Mouse (Mus musculus): ENCODE measurements around the gene Slc10a1. TPM values are rescaled to one million over a fixed set of nuclear protein-coding genes. Genes with fewer than 3 reads are reported as not detected.

Gene Slc10a1
- total RNA-seq, 2 experiments from 2014 or later: not detected

DNA sequence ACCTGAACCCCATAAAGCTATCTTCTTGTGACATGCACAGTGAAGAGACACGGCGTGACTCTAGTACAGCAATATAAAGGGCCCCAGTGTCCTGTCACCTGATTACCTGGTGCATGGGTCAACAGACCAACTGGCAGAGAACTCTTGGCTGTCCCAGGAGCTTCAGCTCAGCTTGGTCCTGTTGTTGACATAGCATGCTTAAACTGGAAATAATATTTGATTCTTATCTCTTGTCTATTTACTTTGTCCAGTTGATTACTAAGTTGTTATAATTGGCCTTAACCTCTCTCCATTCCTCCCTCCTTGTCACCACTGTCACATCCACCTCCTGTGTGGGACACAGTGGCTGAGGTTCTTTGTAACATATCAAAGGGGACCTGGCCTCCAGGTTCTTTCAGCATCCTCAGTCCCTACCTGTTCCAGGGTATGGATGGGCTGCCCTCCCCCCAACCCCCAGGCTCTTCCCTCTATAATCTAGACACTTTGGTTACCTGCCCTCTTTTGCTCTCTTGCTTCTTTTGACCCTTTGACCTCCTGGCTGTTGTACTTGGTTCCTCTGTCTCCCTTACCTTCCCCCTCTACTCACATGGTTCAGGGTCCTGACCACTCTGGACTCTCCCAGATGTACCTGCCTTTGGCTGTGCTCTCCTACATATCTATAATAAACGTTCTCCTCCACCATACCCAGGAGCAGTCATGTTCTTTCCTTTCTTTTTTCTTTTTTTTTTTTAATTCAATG lies 36.9 kb downstream of the Slc10a1 start:
- ATAC-seq (replicated peaks; ENCODE audit: poor library complexity, severe bottlenecking): no peak

DNA sequence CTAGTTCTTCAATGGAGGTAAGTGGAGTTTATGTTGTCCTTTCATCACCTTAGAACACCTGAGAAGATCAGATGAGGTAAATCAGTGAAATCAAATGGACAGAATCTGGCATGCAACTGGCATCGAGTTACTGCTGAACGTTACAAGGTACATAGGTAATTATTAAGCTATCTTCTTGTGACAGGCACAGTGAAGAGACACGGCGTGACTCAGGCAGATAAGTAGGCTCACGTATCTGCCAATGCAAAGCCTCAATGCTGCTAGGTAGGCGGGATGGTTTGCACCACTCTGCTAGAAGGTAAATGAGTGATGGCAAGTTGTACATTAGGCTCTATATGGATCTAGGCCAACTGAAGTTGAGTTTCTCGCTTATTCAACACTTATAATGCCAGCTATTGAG lies 38.4 kb downstream of the Slc10a1 start:
- ATAC-seq (replicated peaks; ENCODE audit: poor library complexity, severe bottlenecking): no peak

DNA sequence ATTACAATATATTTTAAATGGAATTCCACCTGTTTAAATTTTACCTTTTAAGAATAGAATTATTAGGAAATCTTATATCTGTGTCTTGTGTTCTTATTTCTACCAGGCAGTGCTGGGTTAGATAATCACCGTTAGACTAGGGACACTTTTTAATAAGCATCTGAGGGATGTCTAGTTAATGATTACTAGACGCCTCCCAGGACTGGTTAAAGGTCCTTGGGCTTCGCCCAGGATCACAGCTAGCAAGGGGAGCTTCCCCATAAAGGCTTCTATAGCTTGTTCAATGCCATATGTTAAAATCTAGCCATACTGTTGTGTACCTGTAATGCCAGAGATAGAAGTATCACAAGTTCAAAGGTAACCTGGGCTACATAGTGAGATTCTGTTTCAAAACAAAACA lies 39.6 kb downstream of the Slc10a1 start:
- no peak for ATAC-seq (replicated peaks; ENCODE audit: poor library complexity, severe bottlenecking)

DNA sequence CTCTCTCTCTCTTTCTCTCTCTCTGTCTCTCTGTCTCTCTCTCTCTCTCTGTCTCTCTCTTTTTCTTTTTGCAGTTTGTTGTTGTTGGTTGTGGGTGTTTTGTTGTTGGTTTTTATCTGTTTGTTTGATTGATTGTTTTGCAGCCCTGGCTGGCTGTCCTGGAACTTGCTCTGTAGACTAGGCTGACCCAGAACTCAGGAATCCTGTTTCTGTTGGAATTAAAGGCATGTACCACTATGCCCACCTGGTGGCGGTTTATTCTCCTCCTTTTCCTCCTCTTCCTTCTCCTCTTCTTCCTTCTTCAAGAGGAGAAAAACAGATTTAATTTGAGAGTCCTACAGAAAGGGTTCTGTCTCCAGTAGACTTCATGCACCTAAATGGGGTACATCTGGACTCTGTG lies 41.0 kb downstream of the Slc10a1 start:
- ATAC-seq (replicated peaks; ENCODE audit: poor library complexity, severe bottlenecking): no peak

DNA sequence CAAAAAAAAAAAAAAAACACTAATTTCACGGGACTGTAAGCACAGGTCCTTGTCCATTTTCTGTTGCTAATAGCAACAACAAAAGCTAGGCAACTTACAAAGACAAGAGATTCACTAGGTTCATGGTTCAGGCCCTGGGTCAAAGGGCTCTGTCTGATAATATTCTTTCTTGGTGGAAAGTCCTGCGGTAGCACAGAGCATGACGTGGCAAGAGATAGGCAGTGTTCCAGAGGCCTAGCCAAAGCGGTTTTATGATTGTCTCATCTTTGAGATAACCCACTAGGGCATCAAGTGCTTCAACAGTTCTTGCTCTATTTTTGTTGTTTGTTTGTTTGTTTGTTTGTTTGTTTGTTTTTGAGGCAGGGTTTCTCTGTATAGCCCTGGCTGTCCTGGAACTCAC lies 42.0 kb downstream of the Slc10a1 start:
- no peak for ATAC-seq (replicated peaks; ENCODE audit: poor library complexity, severe bottlenecking)

DNA sequence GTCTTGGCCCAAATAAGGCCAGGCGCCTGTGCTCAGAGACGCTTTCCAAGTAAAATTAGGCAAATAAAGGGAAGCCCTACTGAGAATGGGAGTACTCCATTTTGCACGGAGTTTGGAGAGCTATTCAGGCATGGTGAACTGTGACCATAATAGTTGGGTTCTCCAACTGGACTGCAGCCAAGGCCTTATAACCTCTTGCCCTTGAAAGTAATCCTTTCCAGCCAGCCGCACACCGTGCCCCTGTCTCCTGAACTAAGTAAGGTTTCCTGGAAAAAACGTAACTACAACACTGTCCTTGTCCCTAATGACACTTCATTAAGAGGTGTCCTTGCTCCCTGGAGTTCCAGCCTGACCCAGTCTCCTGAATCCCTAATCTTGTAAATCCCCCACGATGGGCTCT lies 42.6 kb downstream of the Slc10a1 start:
- ATAC-seq (replicated peaks; ENCODE audit: poor library complexity, severe bottlenecking): no peak

DNA sequence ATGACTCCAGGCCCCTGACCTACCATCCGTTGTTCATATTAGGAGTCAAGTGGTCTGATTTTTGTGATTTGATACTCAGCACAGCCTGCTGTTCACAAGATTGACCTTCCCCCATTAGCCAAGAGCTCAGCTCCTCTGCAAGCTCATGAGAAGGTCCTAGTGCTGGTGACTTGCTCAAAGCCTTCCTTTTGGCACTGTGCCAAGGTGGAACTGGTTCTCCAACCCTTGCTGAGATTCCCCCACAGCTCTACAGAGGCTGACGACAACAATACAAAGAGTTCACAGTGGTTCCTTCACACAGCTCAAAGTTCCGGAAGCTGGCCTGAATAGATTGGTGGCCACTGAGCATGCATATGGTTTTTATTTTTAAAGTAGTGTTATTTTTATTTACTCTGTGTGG lies 44.3 kb downstream of the Slc10a1 start:
- ATAC-seq (replicated peaks; ENCODE audit: poor library complexity, severe bottlenecking): no peak

DNA sequence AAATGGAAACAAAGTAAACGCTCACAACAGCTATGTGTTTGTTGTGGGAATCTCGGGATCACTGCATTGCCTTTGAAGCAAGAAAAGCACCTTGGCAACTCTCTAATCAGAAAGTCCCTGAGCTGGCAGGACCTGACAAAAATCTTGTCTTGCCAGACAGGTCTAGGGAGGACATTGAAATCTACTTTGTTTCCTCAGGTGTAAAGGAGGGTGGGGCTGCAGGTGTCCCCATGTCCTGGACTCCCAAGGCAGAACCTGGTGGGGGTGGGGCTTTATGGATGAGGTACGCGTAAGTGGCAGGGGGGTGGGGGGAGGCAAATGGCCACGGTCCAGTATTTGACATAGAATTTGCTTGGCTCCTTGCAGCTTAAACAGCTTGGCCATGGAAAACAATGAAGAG lies 44.9 kb downstream of the Slc10a1 start:
- ATAC-seq (replicated peaks; ENCODE audit: poor library complexity, severe bottlenecking): no peak

DNA sequence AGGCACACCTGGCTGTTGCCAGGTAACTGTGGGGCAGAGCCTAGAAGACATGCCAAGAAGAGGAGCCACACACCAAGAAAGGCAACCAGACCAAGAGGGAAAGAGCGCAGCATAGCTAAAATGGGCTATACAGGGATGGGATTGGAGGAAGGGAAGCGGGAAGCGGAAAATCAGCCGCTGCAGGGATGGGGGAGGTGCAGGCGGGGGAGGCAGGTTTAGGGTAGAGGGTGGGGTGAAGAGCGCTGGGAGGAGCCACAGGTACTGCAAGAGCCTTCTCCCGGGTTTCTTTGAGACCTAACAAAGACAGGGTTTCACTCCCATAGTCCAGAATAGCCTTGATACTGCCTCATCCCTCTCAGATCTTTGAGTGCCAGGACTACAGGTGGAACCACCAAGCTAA lies 45.6 kb downstream of the Slc10a1 start:
- ATAC-seq (replicated peaks; ENCODE audit: poor library complexity, severe bottlenecking): no peak

DNA sequence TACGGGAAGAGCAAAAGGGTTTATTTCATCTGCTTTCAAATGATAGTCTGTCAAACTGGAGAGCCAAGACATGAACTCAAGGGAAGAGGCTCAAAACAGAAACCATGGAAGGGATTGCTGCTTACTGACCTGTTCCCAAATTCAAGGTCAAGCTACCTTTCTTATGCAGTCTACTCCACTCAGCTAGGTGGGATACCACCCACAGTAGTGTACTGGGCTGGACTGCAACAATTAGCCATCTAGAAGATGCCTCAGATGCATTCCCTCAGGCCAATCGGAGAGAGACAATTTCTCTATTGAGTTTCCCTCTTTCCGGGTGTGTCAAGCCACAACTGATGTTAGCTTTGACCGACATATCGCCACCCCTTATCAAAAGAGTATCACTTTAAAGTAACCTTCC lies 47.2 kb downstream of the Slc10a1 start:
- ATAC-seq (replicated peaks; ENCODE audit: poor library complexity, severe bottlenecking): no peak

DNA sequence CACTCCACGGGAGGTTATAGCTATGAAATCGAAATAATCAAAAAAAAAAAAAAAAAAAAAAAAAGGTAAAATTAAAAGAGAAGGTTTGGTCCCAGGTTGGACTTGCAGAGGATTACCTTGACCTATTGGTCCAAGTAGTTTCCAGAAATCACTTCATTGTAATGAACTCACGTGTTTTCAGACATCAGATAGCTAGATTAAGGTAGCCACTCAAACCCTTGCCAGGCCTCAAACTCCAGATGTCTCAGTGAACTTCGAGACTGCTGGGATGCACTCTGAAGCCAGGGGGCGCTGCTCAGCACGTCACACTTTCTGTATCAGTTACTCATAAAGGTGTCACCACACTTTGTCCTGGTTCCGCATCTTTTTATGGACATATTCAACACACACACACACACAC lies 50.7 kb downstream of the Slc10a1 start:
- peak; percentile 62 for ATAC-seq (replicated peaks; ENCODE audit: poor library complexity, severe bottlenecking)

DNA sequence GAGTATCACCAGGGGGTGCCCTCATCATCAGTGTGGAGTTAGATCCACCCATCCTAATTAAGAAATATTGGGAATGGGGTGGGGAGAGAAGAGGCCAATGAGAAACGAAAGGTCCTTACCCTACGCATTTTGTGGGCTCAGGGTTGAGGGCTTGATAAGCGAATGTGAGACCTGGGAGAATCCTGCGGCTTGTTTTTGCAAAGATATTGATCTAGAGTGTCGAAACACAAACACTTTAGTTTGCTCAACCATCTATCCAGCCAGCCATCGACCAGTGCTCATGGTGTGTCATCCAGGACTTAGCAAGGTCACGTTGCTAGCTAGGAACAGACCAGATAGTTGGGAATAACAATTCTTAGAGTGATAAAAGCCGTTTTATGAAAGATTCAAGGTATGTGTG lies 58.9 kb downstream of the Slc10a1 start:
- no peak for ATAC-seq (replicated peaks; ENCODE audit: poor library complexity, severe bottlenecking)

Other genes with a start within 250 kb of the Slc10a1 start
- 0.56 TPM in 1 of 2 replicates, not detected in the other for gene Ccdc177, start 208.0 kb downstream of the Slc10a1 start, total RNA-seq (2014; fragmentation: Nextera tagmentation)
- not detected in 2 replicates for gene Ccdc177, start 208.0 kb downstream of the Slc10a1 start, total RNA-seq (2017)
- gene Susd6, start 178.2 kb downstream of the Slc10a1 start, total RNA-seq (2014; fragmentation: Nextera tagmentation): 21.7 and 22.0 TPM in 2 replicates
- 14.0 and 16.4 TPM in 2 replicates for gene Susd6, start 178.2 kb downstream of the Slc10a1 start, total RNA-seq (2017)
- 313 and 360 TPM in 2 replicates for gene Srsf5, start 23.2 kb downstream of the Slc10a1 start, total RNA-seq (2014; fragmentation: Nextera tagmentation)
- 731 and 831 TPM in 2 replicates for gene Srsf5, start 23.2 kb downstream of the Slc10a1 start, total RNA-seq (2017)
- gene Smoc1, start 58.1 kb upstream of the Slc10a1 start, total RNA-seq (2014; fragmentation: Nextera tagmentation): 0.64 TPM in 1 of 2 replicates, not detected in the other
- 0.31 and 1.2 TPM in 2 replicates for gene Smoc1, start 58.1 kb upstream of the Slc10a1 start, total RNA-seq (2017)

Data from granulocyte monocyte progenitor cell, adult 5-6 weeks (primary cell).